Mouse (Mus musculus) hindbrain, embryonic 13.5 days (tissue): ENCODE results near the gene Tsx. TPM values are rescaled to one million over a fixed set of nuclear protein-coding genes. Genes with fewer than 3 reads are reported as not detected.

Experiments used
- ATAC-seq: fragments of 200-750 bp; cut with Nextera tagmentation; 2 replicates; pipeline ENCODE4 v1.8.0; 2017; ENCODE audit warnings: moderate TSS enrichment; ENCODE audit not compliant: low FRiP score
- H3K27ac ChIP-seq: fragments of 300-500 bp; sonication (generic); 2 replicates; pipeline ENCODE4 v1.5.1; 2015; ENCODE audit warnings: inconsistent platforms, mild to moderate bottlenecking, moderate library complexity
- H3K27me3 ChIP-seq: fragments of 300-500 bp; sonication (generic); 2 replicates; pipeline ENCODE4 v1.6.1; 2015; ENCODE audit warnings: mild to moderate bottlenecking, inconsistent platforms
- H3K36me3 ChIP-seq: fragments of 300-500 bp; sonication (generic); 2 replicates; pipeline ENCODE4 v1.6.1; 2015; ENCODE audit warnings: mild to moderate bottlenecking, inconsistent platforms
- H3K4me1 ChIP-seq: fragments of 300-500 bp; sonication (generic); replicated peaks from 2 replicates; pipeline ENCODE4 v1.6.1; 2015; ENCODE audit warnings: inconsistent platforms
- H3K4me2 ChIP-seq: fragments of 300-500 bp; sonication (generic); 2 replicates; pipeline ENCODE4 v1.6.1; 2015; ENCODE audit warnings: inconsistent platforms, mild to moderate bottlenecking, moderate library complexity
- H3K4me3 ChIP-seq: fragments of 300-500 bp; sonication (generic); 2 replicates; pipeline ENCODE4 v1.5.1; 2015; ENCODE audit warnings: mild to moderate bottlenecking, inconsistent platforms
- H3K9ac ChIP-seq: fragments of 300-500 bp; sonication (generic); 2 replicates; pipeline ENCODE4 v1.6.1; 2015; ENCODE audit warnings: mild to moderate bottlenecking, inconsistent platforms
- H3K9me3 ChIP-seq: fragments of 300-500 bp; sonication (generic); 2 replicates; pipeline ENCODE4 v1.6.1; 2016; ENCODE audit warnings: inconsistent platforms
- WGBS: fragments of 180-500 bp; shearing (Covaris S2); methylation state at CpG from one replicate; pipeline ENCODE4 v1.1.7; 2015; 5-methylcytosine and 5-hydroxymethylcytosine counted together
- polyA plus RNA-seq: library from polyadenylated mRNA; unstranded; fragments of >200 nt; fragmentation: Nextera tagmentation; extraction: Ambion mirVana; gene quantifications from 2 replicates; pipeline ENCODE4 v1.2.1, GENCODE M21; 2015

Tsx gene
- polyA plus RNA-seq: 0.43 TPM in 1 of 2 replicates, not detected in the other

DNA sequence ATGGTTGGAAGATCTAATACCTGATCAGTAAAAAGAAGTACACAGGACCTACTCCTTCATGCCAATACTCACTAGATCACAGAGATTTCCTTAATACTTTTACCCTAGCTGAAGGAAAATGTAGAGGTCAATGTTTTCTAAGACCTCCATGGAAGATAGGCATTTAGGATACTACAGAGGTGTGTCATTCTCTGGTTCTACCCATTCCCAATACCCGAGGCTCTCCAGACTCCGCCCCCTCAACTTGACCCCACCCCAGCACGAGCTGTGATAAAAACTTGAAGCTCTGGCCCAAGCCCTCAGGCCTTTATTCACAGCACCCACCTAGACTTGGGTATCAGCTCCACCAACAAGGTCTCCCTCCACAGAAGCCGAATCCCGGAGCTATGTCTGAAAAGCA, at the start of gene Tsx:
Tsx (plus strand) TSS at position 301 of the 400 bp plus-strand sequence.
- H3K36me3 ChIP-seq: no peaks in the 10 kb centered on the region
- H3K4me2 ChIP-seq: no peak within 1 kb of the TSS
- ATAC-seq: no peak
- 86% methylated on average over 5 of the region's 5 CpGs for WGBS
- H3K4me1 ChIP-seq: no peaks in the 10 kb centered on the region
- H3K9me3 ChIP-seq: no peaks in the 10 kb centered on the region
- no peak within 1 kb of the TSS for H3K27ac ChIP-seq
- H3K4me3 ChIP-seq: no peak within 1 kb of the TSS
- peaks cover 72% of the 10 kb centered on the region for H3K27me3 ChIP-seq
- H3K9ac ChIP-seq: no peak within 1 kb of the TSS

DNA sequence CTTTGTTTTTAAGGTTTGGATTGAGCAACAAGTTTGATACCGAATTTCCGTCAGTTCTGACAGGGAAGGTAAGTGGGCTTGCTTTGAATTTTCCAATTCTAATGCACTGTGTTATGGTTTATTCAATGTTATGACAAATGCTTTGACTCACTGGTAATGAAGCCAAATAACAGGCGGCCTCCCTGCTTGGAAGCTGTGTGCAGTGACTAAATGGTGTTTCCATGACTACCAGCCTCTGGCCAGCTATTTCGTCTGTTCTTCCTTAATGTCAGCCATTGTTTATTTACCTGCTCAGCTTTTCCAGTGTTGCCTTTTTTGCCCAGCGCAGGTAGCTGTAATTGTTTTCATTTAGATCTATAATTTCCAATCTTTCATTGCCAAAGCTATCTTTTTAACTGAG, 48.1 kb upstream of the Tsx start:
- Histone ChIP-seq H3K9ac (no peak overlapping the region), H3K27ac (no peak overlapping the region), H3K4me3 (no peak overlapping the region), H3K9me3 (no peaks in the 10 kb centered on the region), H3K27me3 (peaks cover 44% of the 10 kb centered on the region), H3K4me1 (0 out of 2 replicates have a peak, but pooled peaks cover 3% of the 10 kb centered on the region), H3K36me3 (no peaks in the 10 kb centered on the region), H3K4me2 (no peak overlapping the region)
- ATAC-seq: no peak
- WGBS: 33% methylated on average over 5 of the region's 5 CpGs

DNA sequence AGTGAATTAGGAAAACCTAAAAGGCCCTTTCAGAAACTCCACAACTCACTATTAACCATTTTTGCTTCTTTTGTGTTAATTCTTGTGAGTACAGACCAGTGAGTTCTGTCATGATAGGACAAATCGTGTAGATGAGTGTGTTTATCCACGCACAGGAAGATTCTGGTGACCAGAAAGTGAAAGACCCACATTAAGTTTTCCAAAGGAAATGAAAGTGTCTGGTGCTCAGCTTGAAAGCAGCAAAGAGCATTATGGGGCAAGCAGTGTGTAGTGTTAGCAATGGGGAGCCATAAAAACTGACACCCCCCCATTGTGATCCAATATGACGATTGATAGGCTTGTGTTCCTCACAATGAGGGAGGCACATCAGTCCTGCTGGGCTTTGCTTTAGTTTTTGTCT, 45.6 kb upstream of the Tsx start:
- no peaks in the 10 kb centered on the region for H3K36me3 ChIP-seq
- ATAC-seq: no peak
- H3K4me1 ChIP-seq: 0 out of 2 replicates have a peak, but pooled peaks cover 3% of the 10 kb centered on the region
- no peak overlapping the region for H3K9ac ChIP-seq
- H3K27me3 ChIP-seq: peaks cover 46% of the 10 kb centered on the region
- 55% methylated on average over 3 of the region's 3 CpGs for WGBS
- no peaks in the 10 kb centered on the region for H3K9me3 ChIP-seq
- no peak overlapping the region for H3K4me2 ChIP-seq
- no peak overlapping the region for H3K4me3 ChIP-seq
- no peak overlapping the region for H3K27ac ChIP-seq

DNA sequence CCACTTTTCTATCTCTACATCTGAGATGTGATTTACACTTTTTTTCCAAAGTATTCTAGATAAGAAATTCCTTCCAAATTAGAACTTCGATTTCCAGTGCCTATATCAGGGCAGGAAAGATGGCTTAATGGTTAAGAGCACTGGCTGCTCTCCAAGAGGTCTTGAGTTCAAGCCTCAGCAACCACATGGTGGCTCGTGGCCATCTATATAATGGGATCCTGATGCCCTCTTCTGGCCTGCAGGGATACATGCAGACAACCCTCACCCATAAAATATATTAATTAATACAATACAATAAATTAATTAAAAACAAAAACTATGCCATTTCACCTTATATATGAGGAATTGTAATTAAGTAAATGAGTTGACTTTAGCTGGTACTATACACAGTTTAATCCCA, 43.0 kb upstream of the Tsx start:
- Histone ChIP-seq H3K4me2 (no peak overlapping the region), H3K27me3 (peaks cover 48% of the 10 kb centered on the region), H3K9me3 (no peaks in the 10 kb centered on the region), H3K4me1 (0 out of 2 replicates have a peak, but pooled peaks cover 3% of the 10 kb centered on the region), H3K36me3 (no peaks in the 10 kb centered on the region), H3K27ac (no peak overlapping the region), H3K9ac (no peak overlapping the region), H3K4me3 (no peak overlapping the region)
- ATAC-seq: no peak
- WGBS: 74% methylated on average over 2 of the region's 2 CpGs

DNA sequence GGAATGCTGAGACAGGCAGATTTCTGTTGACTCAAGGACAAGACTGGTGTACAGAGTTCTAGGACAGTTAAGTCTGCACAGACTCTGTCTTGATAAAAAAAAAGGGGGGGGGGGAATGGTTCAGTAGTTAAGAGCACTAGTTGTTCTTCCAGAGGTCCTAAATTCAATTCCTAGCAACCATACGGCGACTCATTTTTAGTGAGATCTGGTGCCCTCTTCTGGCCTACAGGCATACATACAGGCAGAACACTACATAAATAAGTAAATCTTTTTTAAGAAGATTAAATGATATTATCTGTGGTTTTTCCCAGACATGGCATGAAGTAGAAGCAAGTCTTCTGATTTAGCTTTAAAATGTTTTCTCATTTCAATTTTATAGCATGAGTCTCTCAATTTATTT, 42.6 kb upstream of the Tsx start:
- Histone ChIP-seq H3K4me2 (no peak overlapping the region), H3K36me3 (no peaks in the 10 kb centered on the region), H3K27me3 (peaks cover 50% of the 10 kb centered on the region), H3K4me3 (no peak overlapping the region), H3K9me3 (no peaks in the 10 kb centered on the region), H3K4me1 (0 out of 2 replicates have a peak, but pooled peaks cover 3% of the 10 kb centered on the region), H3K9ac (no peak overlapping the region), H3K27ac (no peak overlapping the region)
- no peak for ATAC-seq
- 43% methylated on average over 2 of the region's 2 CpGs for WGBS

DNA sequence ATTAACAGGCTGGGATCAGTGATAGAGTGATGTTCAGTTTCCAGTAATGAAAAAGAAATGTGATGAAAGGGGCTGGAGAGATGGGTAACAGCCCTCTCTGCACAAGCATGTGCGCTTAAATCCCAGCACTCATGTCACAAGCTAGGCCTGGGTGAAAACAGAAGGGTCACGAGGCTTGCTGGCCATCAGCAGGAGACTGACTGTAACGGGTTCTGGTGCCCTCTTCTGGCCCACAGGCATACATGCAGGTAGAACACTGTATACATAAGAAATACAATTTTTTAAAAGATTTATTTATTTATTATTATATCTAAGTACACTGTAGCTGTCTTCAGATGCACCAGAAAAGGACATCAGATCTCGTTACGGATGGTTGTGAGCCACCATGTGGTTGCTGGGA, 40.0 kb upstream of the Tsx start:
- H3K9ac ChIP-seq: no peak overlapping the region
- no peak overlapping the region for H3K4me2 ChIP-seq
- no peak overlapping the region for H3K4me3 ChIP-seq
- H3K36me3 ChIP-seq: no peaks in the 10 kb centered on the region
- H3K9me3 ChIP-seq: no peaks in the 10 kb centered on the region
- H3K27me3 ChIP-seq: peaks cover 49% of the 10 kb centered on the region
- WGBS: 69% methylated on average over 5 of the region's 5 CpGs
- ATAC-seq: no peak
- no peak overlapping the region for H3K27ac ChIP-seq
- no peaks in the 10 kb centered on the region for H3K4me1 ChIP-seq

DNA sequence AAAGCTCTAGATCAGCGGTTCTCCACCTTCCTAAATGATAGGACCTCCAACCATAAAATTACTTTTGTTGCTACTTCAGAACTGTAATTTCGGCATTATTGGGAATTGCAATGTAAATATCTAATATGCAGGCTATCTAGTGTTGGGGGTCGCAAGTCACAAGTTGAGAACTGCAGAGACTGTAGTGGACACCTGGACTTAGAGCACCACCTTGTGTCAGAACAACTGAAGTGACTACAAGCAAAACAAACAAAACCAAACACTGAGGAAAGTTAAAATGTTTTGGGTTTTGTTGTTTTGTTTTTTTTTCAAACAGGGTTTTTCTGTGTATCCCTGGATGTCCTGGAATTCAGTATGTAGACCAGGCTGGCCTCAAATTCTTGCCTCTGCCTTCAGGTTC, 29.7 kb upstream of the Tsx start:
- peaks cover 62% of the 10 kb centered on the region for H3K27me3 ChIP-seq
- H3K4me2 ChIP-seq: no peak overlapping the region
- ATAC-seq: no peak
- H3K4me1 ChIP-seq: no peaks in the 10 kb centered on the region
- H3K36me3 ChIP-seq: no peaks in the 10 kb centered on the region
- H3K9ac ChIP-seq: no peak overlapping the region
- no peak overlapping the region for H3K27ac ChIP-seq
- H3K9me3 ChIP-seq: no peaks in the 10 kb centered on the region
- WGBS: 87% methylated on average over 3 of the region's 3 CpGs
- H3K4me3 ChIP-seq: no peak overlapping the region

DNA sequence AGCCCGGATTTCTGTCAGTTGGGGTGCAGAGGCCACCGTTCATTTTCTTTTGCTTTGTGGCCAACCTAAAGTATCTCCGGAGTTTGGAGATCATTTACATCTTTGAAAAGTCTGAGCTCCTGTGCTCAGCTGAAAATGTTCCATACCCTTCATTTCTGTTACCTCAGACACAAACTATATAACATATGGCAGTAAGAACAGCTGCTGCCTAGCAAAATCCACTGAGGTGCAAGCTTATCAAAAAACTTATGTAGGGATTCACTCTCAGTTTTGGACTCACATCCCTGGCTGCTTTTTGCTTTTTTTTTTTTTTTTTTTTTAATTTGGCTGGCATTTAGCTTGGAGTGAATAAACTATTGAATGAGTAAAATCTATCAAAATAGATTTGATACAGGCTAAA, 26.1 kb upstream of the Tsx start:
- no peak for ATAC-seq

DNA sequence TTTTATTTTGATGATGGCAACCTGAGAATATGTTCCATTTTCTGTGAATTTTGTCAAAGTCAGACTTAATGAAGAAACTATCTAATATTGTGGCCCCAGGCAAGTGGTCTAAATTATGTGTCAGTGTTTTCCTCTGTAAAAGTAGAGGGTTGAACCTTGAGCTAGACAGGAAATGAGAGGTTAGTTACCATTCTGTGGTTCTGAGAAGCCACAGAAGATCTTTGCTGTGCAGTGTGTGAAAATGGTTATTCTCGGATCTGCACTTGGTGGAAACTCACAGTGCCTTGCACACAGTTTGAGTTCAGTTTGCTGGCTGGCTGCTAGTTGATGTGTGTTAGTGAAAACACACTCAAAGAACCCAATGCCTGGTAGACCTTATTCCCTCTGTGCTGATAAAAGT, 20.4 kb upstream of the Tsx start:
- Histone ChIP-seq H3K4me1 (no peaks in the 10 kb centered on the region), H3K27me3 (peaks cover 62% of the 10 kb centered on the region), H3K36me3 (no peaks in the 10 kb centered on the region), H3K4me3 (no peak overlapping the region), H3K27ac (no peak overlapping the region), H3K4me2 (no peak overlapping the region), H3K9me3 (no peaks in the 10 kb centered on the region), H3K9ac (no peak overlapping the region)
- 80% methylated on average over 1 of the region's 1 CpGs for WGBS
- no peak for ATAC-seq

More for the DNA sequence above, 26.1 kb upstream of the Tsx start:
- no peak overlapping the region for H3K4me3 ChIP-seq
- no peaks in the 10 kb centered on the region for H3K36me3 ChIP-seq
- H3K4me2 ChIP-seq: no peak overlapping the region
- no peak overlapping the region for H3K9ac ChIP-seq
- 81% methylated on average over 3 of the region's 3 CpGs for whole genome bisulfite sequencing
- no peaks in the 10 kb centered on the region for H3K4me1 ChIP-seq
- peaks cover 50% of the 10 kb centered on the region for H3K27me3 ChIP-seq
- no peak overlapping the region for H3K27ac ChIP-seq
- H3K9me3 ChIP-seq: no peaks in the 10 kb centered on the region

DNA sequence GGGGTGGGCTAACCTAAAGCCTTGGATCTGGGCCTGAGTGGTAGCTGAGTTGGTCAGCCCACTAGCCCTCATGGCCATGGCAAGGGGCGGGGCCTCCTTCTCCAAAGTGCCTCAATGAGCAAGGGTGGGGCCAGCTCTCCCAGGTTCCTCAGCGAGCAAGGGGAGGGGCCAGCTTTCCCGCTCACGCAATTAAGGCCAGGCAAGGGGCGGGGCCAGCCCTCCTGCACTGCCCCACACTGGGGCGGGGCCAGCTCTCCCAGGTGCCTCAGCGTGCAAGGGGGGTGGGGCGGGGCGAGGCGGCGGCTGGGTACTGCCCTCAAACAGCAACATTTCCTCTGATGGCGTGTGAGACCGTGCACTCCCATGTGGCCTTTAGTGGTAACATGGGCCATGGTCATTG, 9.2 kb upstream of the Tsx start:
- no peak overlapping the region for H3K9ac ChIP-seq
- H3K9me3 ChIP-seq: no peaks in the 10 kb centered on the region
- WGBS: 29% methylated on average over 12 of the region's 13 CpGs
- no peaks in the 10 kb centered on the region for H3K4me1 ChIP-seq
- H3K4me3 ChIP-seq: no peak overlapping the region
- peaks cover 72% of the 10 kb centered on the region for H3K27me3 ChIP-seq
- no peak overlapping the region for H3K27ac ChIP-seq
- no peak for ATAC-seq
- no peak overlapping the region for H3K4me2 ChIP-seq
- no peaks in the 10 kb centered on the region for H3K36me3 ChIP-seq

DNA sequence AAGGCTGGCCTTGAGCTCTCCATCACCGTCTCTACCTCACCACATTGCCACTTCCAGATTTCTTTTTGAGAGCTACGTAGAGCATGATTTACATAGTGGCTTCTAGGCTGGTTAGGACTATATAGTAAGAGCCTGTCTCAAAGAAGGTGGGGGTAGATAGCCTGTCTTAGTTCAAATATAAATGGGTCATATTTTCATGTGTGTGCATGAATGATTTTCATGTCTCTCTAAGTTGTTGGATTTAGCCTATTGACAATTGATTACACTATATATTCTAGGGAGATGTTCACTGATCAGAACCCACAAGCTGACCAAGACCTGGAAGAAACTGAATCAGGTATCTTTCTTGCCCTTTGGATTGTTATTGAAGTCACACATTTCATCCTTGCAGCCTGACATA, 7.4 kb downstream of the Tsx start, which contains the start of gene Gm26992:
Gm26992 (plus strand) TSS at position 301 of the 400 bp plus-strand sequence.
- H3K4me2 ChIP-seq: no peak within 1 kb of the TSS
- H3K9ac ChIP-seq: no peak within 1 kb of the TSS
- no peaks in the 10 kb centered on the region for H3K36me3 ChIP-seq
- no peak within 1 kb of the TSS for H3K4me3 ChIP-seq
- no peaks in the 10 kb centered on the region for H3K4me1 ChIP-seq
- 92% methylated on average over 2 of the region's 2 CpGs for WGBS
- no peak within 1 kb of the TSS for H3K27ac ChIP-seq
- no peaks in the 10 kb centered on the region for H3K9me3 ChIP-seq
- ATAC-seq: no peak
- peaks cover 50% of the 10 kb centered on the region for H3K27me3 ChIP-seq

DNA sequence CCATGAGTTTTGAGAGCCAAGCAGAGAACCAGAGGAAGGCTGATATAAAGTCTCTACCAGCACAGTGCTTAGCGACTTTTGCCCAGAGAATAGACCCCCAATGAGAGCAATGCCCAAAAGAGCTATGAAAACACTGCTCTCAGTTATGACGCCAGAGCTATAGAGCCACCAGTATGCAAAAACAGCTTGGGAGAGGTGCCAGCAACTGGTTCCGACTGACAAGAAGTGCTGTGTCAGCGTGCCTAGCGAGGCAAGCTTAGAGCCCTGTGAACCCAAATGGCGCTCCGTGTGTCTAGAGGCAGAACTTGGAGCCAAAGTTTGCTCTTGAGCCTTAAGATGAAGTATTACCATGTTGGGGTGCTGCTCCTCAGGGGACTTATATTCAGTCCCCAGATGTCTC, 13.4 kb downstream of the Tsx start:
- Histone ChIP-seq H3K9ac (no peak overlapping the region), H3K4me1 (no peaks in the 10 kb centered on the region), H3K27me3 (peaks cover 45% of the 10 kb centered on the region), H3K36me3 (no peaks in the 10 kb centered on the region), H3K27ac (no peak overlapping the region), H3K4me3 (no peak overlapping the region), H3K9me3 (no peaks in the 10 kb centered on the region), H3K4me2 (no peak overlapping the region)
- ATAC-seq: no peak
- WGBS: 80% methylated on average over 7 of the region's 7 CpGs

DNA sequence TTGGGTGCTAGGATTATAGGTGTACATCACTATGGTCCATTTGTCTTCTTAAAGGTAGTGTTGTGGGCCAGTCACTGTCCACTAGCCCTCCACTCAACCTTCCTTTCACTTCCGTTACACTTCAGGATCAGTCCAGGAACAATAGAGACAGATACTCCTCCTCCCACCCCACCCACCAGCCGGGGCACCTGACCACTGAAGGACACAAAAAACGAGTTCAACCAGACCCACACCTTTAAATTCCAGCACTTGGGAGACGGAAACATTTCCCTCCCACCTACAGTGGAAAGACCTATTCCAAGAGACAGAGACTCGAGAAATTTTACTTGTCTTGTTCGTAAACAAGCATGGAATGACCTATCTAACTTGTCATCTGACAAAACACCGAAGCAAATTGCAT, 18.0 kb downstream of the Tsx start:
- no peak overlapping the region for H3K4me3 ChIP-seq
- no peak overlapping the region for H3K9ac ChIP-seq
- no peak for ATAC-seq
- H3K4me2 ChIP-seq: no peak overlapping the region
- no peak overlapping the region for H3K27ac ChIP-seq
- H3K9me3 ChIP-seq: no peaks in the 10 kb centered on the region
- H3K4me1 ChIP-seq: no peaks in the 10 kb centered on the region
- H3K36me3 ChIP-seq: no peaks in the 10 kb centered on the region
- WGBS: 75% methylated on average over 7 of the region's 7 CpGs
- peaks cover 71% of the 10 kb centered on the region for H3K27me3 ChIP-seq
